Mouse (Mus musculus) limb, embryonic 14.5 days (tissue): ENCODE data around the gene Syt16. TPM values are rescaled to one million over a fixed set of nuclear protein-coding genes. Genes with fewer than 3 reads are reported as not detected.

Source experiments
- ATAC-seq: fragments of 200-750 bp; cut with Nextera tagmentation; 2 replicates; pipeline ENCODE4 v1.8.0; 2017; ENCODE audit warnings: low read depth, moderate number of reproducible peaks, moderate TSS enrichment; ENCODE audit not compliant: low FRiP score
- DNase-seq: peaks from one replicate; pipeline ENCODE4 v3.0.0-alpha.2; 2015; ENCODE audit warnings: low spot score
- H3K27ac ChIP-seq: fragments of 300-500 bp; sonication (generic); replicated peaks from 2 replicates; pipeline ENCODE4 v1.5.1; 2014; ENCODE audit warnings: low read depth, mild to moderate bottlenecking, low read length, moderate library complexity, mixed read lengths
- H3K27me3 ChIP-seq: fragments of 300-500 bp; sonication (generic); 2 replicates; pipeline ENCODE4 v1.6.1; 2014; ENCODE audit warnings: low read length, mixed read lengths; ENCODE audit not compliant: control insufficient read depth, insufficient read depth
- H3K36me3 ChIP-seq: fragments of 300-500 bp; sonication (generic); 2 replicates; pipeline ENCODE4 v1.6.1; 2014; ENCODE audit warnings: mild to moderate bottlenecking, low read length, moderate library complexity, mixed read lengths; ENCODE audit not compliant: control insufficient read depth, insufficient read depth
- H3K4me1 ChIP-seq: fragments of 300-500 bp; sonication (generic); 2 replicates; pipeline ENCODE4 v1.6.1; 2014; ENCODE audit warnings: antibody characterized with exemption, low read length, mixed read lengths; ENCODE audit not compliant: control insufficient read depth, insufficient read depth
- H3K4me2 ChIP-seq: fragments of 300-500 bp; sonication (generic); replicated peaks from 2 replicates; pipeline ENCODE4 v1.6.1; 2014; ENCODE audit warnings: low read depth, mild to moderate bottlenecking, low read length, moderate library complexity; ENCODE audit not compliant: severe bottlenecking
- H3K4me3 ChIP-seq: fragments of 300-500 bp; sonication (generic); replicated peaks from 2 replicates; pipeline ENCODE4 v1.5.1; 2014; ENCODE audit warnings: low read length
- H3K9ac ChIP-seq: fragments of 300-500 bp; sonication (generic); 2 replicates; pipeline ENCODE4 v1.6.1; 2014; ENCODE audit warnings: mild to moderate bottlenecking, low read depth, low read length, moderate library complexity; ENCODE audit not compliant: severe bottlenecking
- H3K9me3 ChIP-seq: fragments of 300-500 bp; sonication (generic); 2 replicates; pipeline ENCODE4 v1.6.1; 2016; ENCODE audit warnings: low read length; ENCODE audit not compliant: control insufficient read depth
- POLR2A ChIP-seq: fragments of 200-500 bp; IDR thresholded peaks from 2 replicates; pipeline ENCODE4 v1.8.0; 2012; ENCODE audit warnings: inconsistent platforms, mild to moderate bottlenecking, moderate library complexity, borderline replicate concordance; ENCODE audit not compliant: insufficient read depth, insufficient read length; ENCODE audit errors: extremely low read depth
- WGBS: fragments of 180-500 bp; shearing (Covaris S2); extraction: QIAGEN DNeasy Blood & Tissue Kit; methylation state at CpG from one replicate; pipeline ENCODE4 v1.1.7; 2014; 5-methylcytosine and 5-hydroxymethylcytosine counted together
- polyA plus RNA-seq, 2 experiments: library from polyadenylated mRNA; depleted of rRNA in 1 of 2; stranded (reverse) in 1 of 2; unstranded in 1 of 2; fragments of >200 nt; fragmentation: Nextera tagmentation in 1 of 2; extraction: Ambion mirVana in 1 of 2; gene quantifications; 2 replicates each; pipeline versions ENCODE4 v1.2.1 to v1.2.3; 2012 to 2014

Gene Syt16
- polyA plus RNA-seq, 2 experiments: 2.8 to 4.3 TPM

DNA sequence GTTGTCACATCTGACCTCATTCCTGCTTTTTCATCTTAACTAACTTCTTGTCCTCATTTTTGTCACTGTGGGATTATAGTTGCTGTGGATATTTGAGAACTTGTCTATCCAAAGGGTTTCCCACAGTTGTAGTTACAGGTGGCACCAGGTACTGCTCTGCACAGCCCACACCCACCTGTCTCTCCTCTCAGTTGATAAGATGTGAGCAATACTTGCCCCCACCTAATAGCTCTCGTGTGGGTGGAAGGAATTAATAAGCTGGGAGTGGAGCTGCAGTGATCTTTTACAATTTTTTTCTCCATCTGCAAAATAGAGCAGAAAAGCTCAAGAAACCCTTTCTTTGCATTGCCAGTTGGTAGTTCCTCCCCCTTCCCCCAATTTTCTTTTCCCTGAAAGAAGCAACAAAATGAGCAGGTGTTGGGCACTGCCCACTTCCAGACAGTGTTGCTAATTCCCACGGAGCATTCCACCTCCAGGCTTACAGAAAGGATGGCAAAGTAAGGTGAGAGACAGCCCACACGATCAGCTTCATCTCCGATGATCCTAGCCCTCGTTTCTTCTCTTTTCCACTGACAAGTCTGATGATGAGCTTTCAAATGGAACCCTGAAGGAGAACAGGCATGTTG lies 218.8 kb downstream of the Syt16 start:
- DNase-seq (no peak), ATAC-seq (no peak)
- Histone ChIP-seq H3K9ac (no peak overlapping the region), H3K9me3 (no peaks in the 10 kb centered on the region), H3K27me3 (no peaks in the 10 kb centered on the region), H3K4me2 (no peak overlapping the region), H3K4me3 (no peak overlapping the region), H3K27ac (no peak overlapping the region), H3K4me1 (no peaks in the 10 kb centered on the region), H3K36me3 (no peaks in the 10 kb centered on the region)
- WGBS: 69% methylated on average over 5 of the region's 5 CpGs
- TF ChIP-seq POLR2A: no peak

DNA sequence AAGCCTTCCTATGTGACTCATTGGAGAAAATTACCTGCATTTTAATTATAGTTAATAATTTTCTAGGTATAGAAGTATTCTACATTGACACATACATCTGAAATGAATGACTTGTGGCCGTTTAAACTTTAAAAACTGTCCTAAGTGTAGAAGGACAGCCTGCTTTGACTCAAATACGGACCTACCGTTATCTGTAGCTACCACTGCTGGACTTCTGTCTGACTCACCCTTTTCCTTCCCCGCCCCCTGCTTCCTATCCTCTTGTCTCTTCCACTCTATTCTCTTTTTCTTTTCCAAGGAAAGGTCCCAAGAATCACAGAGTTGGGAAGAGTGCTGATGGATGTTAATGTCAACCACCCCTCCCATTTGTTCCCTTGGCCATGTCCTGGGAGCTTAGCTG lies 222.4 kb downstream of the Syt16 start:
- Histone ChIP-seq H3K4me2 (no peak overlapping the region), H3K27ac (no peak overlapping the region), H3K27me3 (no peaks in the 10 kb centered on the region), H3K36me3 (no peaks in the 10 kb centered on the region), H3K4me3 (no peak overlapping the region), H3K9ac (no peak overlapping the region), H3K9me3 (no peaks in the 10 kb centered on the region), H3K4me1 (no peaks in the 10 kb centered on the region)
- 84% methylated on average over 4 of the region's 4 CpGs for WGBS
- DNase-seq (no peak), ATAC-seq (no peak)
- no peak for TF ChIP-seq POLR2A

DNA sequence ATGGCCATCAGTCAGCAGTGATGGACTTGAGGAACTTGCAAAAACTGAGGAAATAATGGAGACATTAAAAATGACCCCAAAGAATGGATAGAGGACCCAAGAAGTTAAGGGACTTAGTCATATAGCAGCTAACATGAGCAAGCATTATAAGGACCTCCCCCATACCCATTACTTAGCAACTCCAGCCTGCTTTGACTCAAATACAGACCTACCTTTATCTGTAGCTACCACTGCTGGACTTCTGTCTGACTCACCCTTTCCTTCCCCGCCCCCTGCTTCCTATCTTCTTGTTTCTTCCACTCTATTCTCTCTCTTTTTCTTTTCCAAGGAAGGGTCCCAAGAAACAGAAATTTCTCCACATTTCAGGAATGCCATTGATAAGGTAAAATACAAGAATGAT lies 223.2 kb downstream of the Syt16 start:
- Histone ChIP-seq H3K4me1 (no peaks in the 10 kb centered on the region), H3K9ac (no peak overlapping the region), H3K4me3 (no peak overlapping the region), H3K36me3 (no peaks in the 10 kb centered on the region), H3K4me2 (no peak overlapping the region), H3K27ac (no peak overlapping the region), H3K9me3 (no peaks in the 10 kb centered on the region), H3K27me3 (no peaks in the 10 kb centered on the region)
- TF ChIP-seq POLR2A: no peak
- ATAC-seq (no peak), DNase-seq (no peak)
- 71% methylated on average over 1 of the region's 1 CpGs for WGBS

- H3K27me3 ChIP-seq: no peaks in the 10 kb centered on the region
- no peak for DNase-seq
- no peak for ATAC-seq
- H3K4me2 ChIP-seq: no peak overlapping the region
- no peak overlapping the region for H3K9ac ChIP-seq
- TF ChIP-seq POLR2A: no peak
- no peaks in the 10 kb centered on the region for H3K9me3 ChIP-seq
- H3K4me1 ChIP-seq: no peaks in the 10 kb centered on the region
- no peaks in the 10 kb centered on the region for H3K36me3 ChIP-seq
- WGBS: 72% methylated on average over 10 of the region's 10 CpGs
- no peak overlapping the region for H3K4me3 ChIP-seq
- H3K27ac ChIP-seq: no peak overlapping the region
Measured at GRCm38 (mm10) chr12:74230808-74231207, 233.3 kb downstream of the Syt16 start.

GRCm38 (mm10) chr12:74232845-74233244 lies 235.4 kb downstream of the Syt16 start:
- no peak overlapping the region for H3K4me3 ChIP-seq
- H3K4me2 ChIP-seq: no peak overlapping the region
- H3K36me3 ChIP-seq: no peaks in the 10 kb centered on the region
- ATAC-seq (no peak), DNase-seq (no peak)
- TF ChIP-seq POLR2A: no peak
- no peaks in the 10 kb centered on the region for H3K9me3 ChIP-seq
- no peaks in the 10 kb centered on the region for H3K27me3 ChIP-seq
- WGBS: 85% methylated on average over 1 of the region's 1 CpGs
- no peak overlapping the region for H3K9ac ChIP-seq
- no peaks in the 10 kb centered on the region for H3K4me1 ChIP-seq
- no peak overlapping the region for H3K27ac ChIP-seq

DNA sequence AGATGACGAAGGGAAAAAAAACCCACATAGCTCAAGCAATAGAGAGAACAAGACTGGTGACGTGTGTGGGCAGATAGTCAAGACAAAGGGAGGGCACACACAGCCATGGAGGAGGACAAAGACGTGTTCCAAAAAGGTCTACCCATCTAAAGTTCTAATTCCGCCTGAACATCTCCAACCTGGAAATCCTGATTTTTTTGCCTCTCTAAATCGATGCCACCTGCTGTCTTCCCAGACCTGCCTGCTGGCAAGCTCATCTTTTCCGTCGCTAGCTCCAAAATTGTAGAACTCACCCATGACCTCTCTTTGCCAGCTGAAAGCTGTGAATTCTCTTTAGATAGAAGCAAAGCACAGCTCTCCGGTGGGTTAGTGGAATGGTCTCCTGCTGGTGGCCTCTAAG lies 238.7 kb downstream of the Syt16 start:
- TF ChIP-seq POLR2A: no peak
- no peak for ATAC-seq

More for the DNA sequence above, 238.7 kb downstream of the Syt16 start:
- H3K4me1 ChIP-seq: no peaks in the 10 kb centered on the region
- no peaks in the 10 kb centered on the region for H3K36me3 ChIP-seq
- no peak overlapping the region for H3K4me2 ChIP-seq
- H3K9me3 ChIP-seq: no peaks in the 10 kb centered on the region
- no peaks in the 10 kb centered on the region for H3K27me3 ChIP-seq
- 90% methylated on average over 8 of the region's 8 CpGs for WGBS
- H3K4me3 ChIP-seq: no peak overlapping the region
- no peak overlapping the region for H3K9ac ChIP-seq
- DNase-seq: no peak
- no peak overlapping the region for H3K27ac ChIP-seq
